Mouse (Mus musculus) thymus, adult 2 months (tissue): ENCODE results near the gene Ube2q2. TPM values are rescaled to one million over a fixed set of nuclear protein-coding genes. Genes with fewer than 3 reads are reported as not detected.

Experiments
- DNase-seq: peaks from one replicate; pipeline ENCODE4 v3.0.0; 2021
- H3K27ac ChIP-seq: fragments of 200-500 bp; 2 replicates; pipeline ENCODE4 v1.5.1; 2012; ENCODE audit warnings: low read length, control low read depth; ENCODE audit not compliant: control insufficient read depth, insufficient read depth
- H3K27me3 ChIP-seq: fragments of 200-500 bp; 2 replicates; pipeline ENCODE4 v1.6.1; 2012; ENCODE audit warnings: mild to moderate bottlenecking, low read length, moderate library complexity, mixed read lengths; ENCODE audit not compliant: control insufficient read depth, insufficient read depth
- H3K36me3 ChIP-seq: fragments of 200-500 bp; 2 replicates; pipeline ENCODE4 v1.6.1; 2012; ENCODE audit warnings: mild to moderate bottlenecking, low read length, moderate library complexity; ENCODE audit not compliant: control insufficient read depth, insufficient read depth
- H3K4me1 ChIP-seq: fragments of 200-500 bp; replicated peaks from 2 replicates; pipeline ENCODE4 v1.6.1; 2012; ENCODE audit warnings: low read length; ENCODE audit not compliant: control insufficient read depth, insufficient read depth
- H3K4me3 ChIP-seq: fragments of 200-500 bp; 2 replicates; pipeline ENCODE4 v1.5.1; 2012; ENCODE audit warnings: mild to moderate bottlenecking, low read length, control low read depth, moderate library complexity; ENCODE audit not compliant: control insufficient read depth, insufficient read depth
- CTCF ChIP-seq: fragments of 200-500 bp; IDR thresholded peaks from 2 replicates; pipeline ENCODE4 v1.5.1; 2012; ENCODE audit warnings: mild to moderate bottlenecking, control low read depth, low read length, moderate library complexity, borderline replicate concordance; ENCODE audit not compliant: control insufficient read depth, poor library complexity, insufficient read depth; ENCODE audit errors: extremely low read depth
- POLR2A ChIP-seq: fragments of 200-500 bp; IDR thresholded peaks from 2 replicates; pipeline ENCODE4 v1.6.1; 2012; ENCODE audit warnings: mild to moderate bottlenecking, low read length, control low read depth, moderate library complexity; ENCODE audit not compliant: control insufficient read depth, poor library complexity, insufficient read depth; ENCODE audit errors: extremely low read depth
- WGBS: fragments of 180-500 bp; shearing (Covaris S2); methylation state at CpG from one replicate; pipeline ENCODE4 v1.1.7; 2018; 5-methylcytosine and 5-hydroxymethylcytosine counted together
- polyA plus RNA-seq: library from polyadenylated mRNA; depleted of rRNA; stranded (reverse); fragments of >200 nt; gene quantifications from 2 replicates; pipeline ENCODE4 v1.2.3, GENCODE M21; 2012

Gene Ube2q2
- polyA plus RNA-seq, 1 experiment = 9.7 TPM

DNA sequence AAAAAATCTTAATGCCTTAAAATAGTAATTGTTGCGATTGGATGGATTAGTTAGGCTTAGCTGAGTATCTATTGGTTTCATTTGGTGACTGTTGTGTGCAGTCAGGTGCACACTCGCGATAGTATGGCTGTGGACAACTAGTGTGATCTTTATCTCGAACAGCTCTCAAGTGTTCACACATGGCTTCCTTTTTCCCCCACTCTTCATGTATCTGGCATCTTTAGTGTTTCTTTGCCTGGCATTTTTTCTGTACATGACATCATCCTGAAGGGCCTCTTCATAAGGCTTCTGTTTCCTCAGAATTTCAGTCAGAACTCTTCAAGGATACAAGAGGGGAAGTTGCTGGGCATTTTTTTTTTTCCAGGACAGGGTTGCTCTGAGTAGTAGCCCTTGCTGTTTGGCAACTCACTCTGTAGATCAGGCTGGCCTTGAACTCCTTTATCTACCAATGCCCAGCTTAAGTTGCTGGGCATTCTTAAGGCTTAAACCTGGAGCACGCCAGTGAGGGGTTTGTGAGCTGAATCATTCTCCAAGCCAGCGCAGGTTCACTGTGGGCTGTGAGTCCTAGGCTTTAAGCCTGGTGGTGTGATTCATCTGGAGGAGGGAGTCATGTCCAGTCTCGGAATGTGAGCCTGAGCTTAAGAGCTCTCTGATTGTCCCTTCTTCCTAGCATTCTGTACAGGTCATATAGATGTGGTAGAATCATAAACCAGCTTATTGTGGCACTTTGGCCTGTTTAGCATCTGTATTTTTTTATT, 22.2 kb downstream of the Ube2q2 start:
- no peak overlapping the region for H3K27ac ChIP-seq
- DNase-seq = no peak
- H3K4me1 ChIP-seq = peaks cover 4% of the 10 kb centered on the region
- WGBS = 58% methylated on average over 7 of the region's 7 CpGs
- no peak overlapping the region for H3K4me3 ChIP-seq
- H3K36me3 ChIP-seq = 0 out of 2 replicates have a peak, but pooled peaks cover 4% of the 10 kb centered on the region
- no peak for TF ChIP-seq POLR2A
- TF ChIP-seq CTCF = no peak
- H3K27me3 ChIP-seq = no peaks in the 10 kb centered on the region

DNA sequence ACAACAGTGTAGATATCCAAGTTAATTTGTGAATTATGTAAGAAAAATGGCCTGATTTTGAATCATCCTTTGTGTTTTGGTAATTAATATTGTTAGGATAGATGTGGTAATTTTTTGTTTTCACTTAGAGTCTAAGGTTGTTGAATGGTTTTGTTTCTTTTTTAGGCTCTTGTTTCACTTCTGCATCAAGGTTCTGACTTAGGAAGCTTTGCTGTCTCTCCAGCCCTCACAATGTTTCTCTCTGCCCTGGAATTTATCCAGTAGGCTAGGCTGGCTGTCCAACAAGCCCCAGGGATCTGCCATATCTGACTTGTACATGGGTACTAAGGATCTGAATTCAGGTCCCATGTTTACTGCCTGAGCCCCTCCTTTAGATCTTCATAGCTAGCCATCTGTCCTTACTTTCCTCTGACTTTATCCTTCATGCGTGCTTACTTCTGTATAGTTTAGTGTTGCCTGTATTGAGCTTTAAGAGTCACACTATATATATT, 23.6 kb downstream of the Ube2q2 start:
- Histone ChIP-seq H3K36me3 (0 out of 2 replicates have a peak, but pooled peaks cover 4% of the 10 kb centered on the region), H3K27ac (no peak overlapping the region), H3K27me3 (no peaks in the 10 kb centered on the region), H3K4me3 (no peak overlapping the region), H3K4me1 (peaks cover 4% of the 10 kb centered on the region)
- DNase-seq = no peak
- no peak for TF ChIP-seq POLR2A
- TF ChIP-seq CTCF = no peak
- WGBS = 98% methylated on average over 1 of the region's 1 CpGs

DNA sequence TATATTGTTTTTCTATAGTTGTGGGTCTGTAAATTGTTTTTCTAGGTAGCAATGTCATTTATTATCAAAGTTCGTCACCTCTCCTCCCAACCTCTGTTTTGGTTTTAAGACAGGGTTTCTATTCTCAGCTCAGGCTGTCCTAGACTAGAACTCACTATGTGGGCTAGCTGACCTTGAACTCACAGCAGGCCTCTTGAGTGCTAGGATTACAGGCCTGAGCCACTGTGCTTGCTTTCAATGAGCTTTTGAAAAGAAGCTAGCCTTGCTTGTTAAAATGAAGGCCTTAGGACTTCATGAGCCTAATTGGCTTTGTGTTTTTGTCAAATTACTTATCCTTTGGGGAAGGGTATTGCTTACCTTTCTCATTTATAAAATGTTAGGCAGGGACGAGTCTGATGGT, 25.6 kb downstream of the Ube2q2 start:
- no peak overlapping the region for H3K27ac ChIP-seq
- H3K4me3 ChIP-seq = no peak overlapping the region
- no peak for DNase-seq
- H3K36me3 ChIP-seq = 0 out of 2 replicates have a peak, but pooled peaks cover under 1% of the 10 kb centered on the region
- no peak for TF ChIP-seq POLR2A
- no peak for TF ChIP-seq CTCF
- no peaks in the 10 kb centered on the region for H3K27me3 ChIP-seq
- peaks cover 4% of the 10 kb centered on the region for H3K4me1 ChIP-seq
- 89% methylated on average over 2 of the region's 2 CpGs for WGBS

GRCm38 (mm10) chr9:55195876-55196275, 47.2 kb downstream of the Ube2q2 start:
- TF ChIP-seq POLR2A (no peak), CTCF (no peak)
- H3K27me3 ChIP-seq = no peaks in the 10 kb centered on the region
- no peak overlapping the region for H3K27ac ChIP-seq
- no peak overlapping the region for H3K4me3 ChIP-seq
- H3K4me1 ChIP-seq = peaks cover 5% of the 10 kb centered on the region
- H3K36me3 ChIP-seq = no peaks in the 10 kb centered on the region
- over 99% methylated on average over 3 of the region's 3 CpGs for WGBS
- no peak for DNase-seq

DNA sequence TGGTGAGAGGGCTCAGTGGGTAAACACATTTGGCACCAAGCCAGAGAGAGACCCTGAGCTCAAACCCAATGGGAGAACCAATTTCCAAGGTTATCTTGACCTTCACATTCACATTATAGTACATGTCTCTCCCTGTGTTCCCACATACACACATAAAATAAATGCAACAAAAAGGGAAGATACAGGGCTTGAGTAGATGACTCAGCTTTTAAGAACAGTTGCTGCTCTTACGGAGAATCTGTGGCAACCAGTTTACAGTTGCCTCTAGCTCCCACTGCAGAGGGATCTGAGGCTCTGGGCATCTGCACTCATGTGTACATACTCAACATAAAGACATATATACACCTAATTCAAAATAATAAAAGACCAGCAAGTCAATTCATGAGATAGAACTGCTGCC, 49.6 kb downstream of the Ube2q2 start:
- H3K4me1 ChIP-seq = no peaks in the 10 kb centered on the region
- no peaks in the 10 kb centered on the region for H3K36me3 ChIP-seq
- 88% methylated on average over 1 of the region's 1 CpGs for WGBS

DNA sequence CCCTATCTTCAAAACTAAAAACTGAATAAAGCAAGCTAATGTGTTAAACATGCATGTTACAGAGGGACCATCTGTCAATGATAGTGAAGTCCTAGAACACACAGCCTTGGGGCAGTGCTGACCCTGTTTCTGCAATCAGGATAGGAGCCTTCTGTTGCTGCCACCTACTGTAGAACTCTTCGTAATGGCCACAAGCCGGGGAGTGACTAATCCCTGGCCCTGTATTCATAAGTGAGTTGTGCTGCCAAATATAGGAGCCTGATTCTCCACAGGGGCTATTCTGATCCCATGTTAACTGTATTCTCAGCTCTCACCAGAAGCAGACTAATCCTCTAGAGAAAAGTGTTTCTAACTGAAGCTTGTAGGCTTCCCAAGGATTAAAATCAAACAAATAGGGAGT, 50.7 kb downstream of the Ube2q2 start:
- H3K27me3 ChIP-seq = no peaks in the 10 kb centered on the region
- no peaks in the 10 kb centered on the region for H3K4me1 ChIP-seq
- no peak overlapping the region for H3K27ac ChIP-seq
- DNase-seq = no peak
- no peak overlapping the region for H3K4me3 ChIP-seq
- TF ChIP-seq CTCF (no peak), POLR2A (no peak)
- H3K36me3 ChIP-seq = no peaks in the 10 kb centered on the region
- WGBS = 95% methylated on average over 2 of the region's 2 CpGs

More for the DNA sequence above, 49.6 kb downstream of the Ube2q2 start:
- H3K27ac ChIP-seq = no peak overlapping the region
- no peaks in the 10 kb centered on the region for H3K27me3 ChIP-seq
- DNase-seq = no peak
- no peak overlapping the region for H3K4me3 ChIP-seq
- TF ChIP-seq POLR2A (no peak), CTCF (no peak)

GRCm38 (mm10) chr9:55208458-55208789, 59.8 kb downstream of the Ube2q2 start:
- no peak for DNase-seq
- 11% methylated on average over 2 of the region's 2 CpGs for WGBS
- H3K4me1 ChIP-seq = no peaks in the 10 kb centered on the region
- peak overlapping the region; percentile 63 for H3K4me3 ChIP-seq
- H3K36me3 ChIP-seq = no peaks in the 10 kb centered on the region; the same call in 1 of the 2 replicates
- no peak for TF ChIP-seq CTCF
- TF ChIP-seq POLR2A = no peak
- no peaks in the 10 kb centered on the region for H3K27me3 ChIP-seq
- H3K27ac ChIP-seq = no peak overlapping the region
